Mouse (Mus musculus): ENCODE results near the gene Gpr153. TPM values are rescaled to one million over a fixed set of nuclear protein-coding genes. Genes with fewer than 3 reads are reported as not detected.

The Gpr153 gene
- polyA plus RNA-seq, 1 experiment from 2014 or later = 6.2 TPM

Other genes starting within 250 kb of the Gpr153 start
- gene Zbtb48, start 246.6 kb upstream of the Gpr153 start, polyA plus RNA-seq (2015; fragmentation: Nextera tagmentation; extraction: Ambion mirVana) = 23.4 and 25.4 TPM in 2 replicates
- gene Tas1r1, start 235.7 kb upstream of the Gpr153 start, polyA plus RNA-seq (2015; fragmentation: Nextera tagmentation; extraction: Ambion mirVana) = 0.97 and 1.6 TPM in 2 replicates
- gene Nol9, start 234.9 kb upstream of the Gpr153 start, polyA plus RNA-seq (2015; fragmentation: Nextera tagmentation; extraction: Ambion mirVana) = 25.1 and 27.7 TPM in 2 replicates
- gene Plekhg5, start 201.7 kb upstream of the Gpr153 start, polyA plus RNA-seq (2015; fragmentation: Nextera tagmentation; extraction: Ambion mirVana) = 11.7 and 13.2 TPM in 2 replicates
- 0.97 and 1.5 TPM in 2 replicates for gene Tnfrsf25, start 158.3 kb upstream of the Gpr153 start, polyA plus RNA-seq (2015; fragmentation: Nextera tagmentation; extraction: Ambion mirVana)
- gene Espn, start 121.9 kb upstream of the Gpr153 start, polyA plus RNA-seq (2015; fragmentation: Nextera tagmentation; extraction: Ambion mirVana) = 0.08 and 0.12 TPM in 2 replicates
- gene Hes2, start 115.4 kb upstream of the Gpr153 start, polyA plus RNA-seq (2015; fragmentation: Nextera tagmentation; extraction: Ambion mirVana) = not detected in 2 replicates
- gene Acot7, start 96.1 kb upstream of the Gpr153 start, polyA plus RNA-seq (2015; fragmentation: Nextera tagmentation; extraction: Ambion mirVana) = 210 and 269 TPM in 2 replicates
- not detected in 2 replicates for gene Hes3, start 17.4 kb downstream of the Gpr153 start, polyA plus RNA-seq (2015; fragmentation: Nextera tagmentation; extraction: Ambion mirVana)
- 20.7 and 21.3 TPM in 2 replicates for gene Icmt, start 23.0 kb downstream of the Gpr153 start, polyA plus RNA-seq (2015; fragmentation: Nextera tagmentation; extraction: Ambion mirVana)
- gene Rnf207, start 44.8 kb downstream of the Gpr153 start, polyA plus RNA-seq (2015; fragmentation: Nextera tagmentation; extraction: Ambion mirVana) = 2.4 and 4.0 TPM in 2 replicates
- gene Rpl22, start 51.5 kb downstream of the Gpr153 start, polyA plus RNA-seq (2015; fragmentation: Nextera tagmentation; extraction: Ambion mirVana) = 173 and 196 TPM in 2 replicates
- 26.4 and 33.5 TPM in 2 replicates for gene Chd5, start 64.4 kb downstream of the Gpr153 start, polyA plus RNA-seq (2015; fragmentation: Nextera tagmentation; extraction: Ambion mirVana)
- gene Nphp4, start 202.5 kb downstream of the Gpr153 start, polyA plus RNA-seq (2015; fragmentation: Nextera tagmentation; extraction: Ambion mirVana) = 5.5 and 5.7 TPM in 2 replicates
- gene Kcnab2, start 203.6 kb downstream of the Gpr153 start, polyA plus RNA-seq (2015; fragmentation: Nextera tagmentation; extraction: Ambion mirVana) = 15.1 and 19.2 TPM in 2 replicates

All from forebrain, embryonic 16.5 days (tissue).